Mouse (Mus musculus) thymus, postnatal 36 days (tissue): ENCODE results near the gene Cldn18.

Experiments
- DNase-seq, 2 experiments: peaks; one replicate each; pipeline ENCODE4 v3.0.0; 2022; ENCODE audit warnings: mixed read lengths in 2 of 2

The Cldn18 gene

DNA sequence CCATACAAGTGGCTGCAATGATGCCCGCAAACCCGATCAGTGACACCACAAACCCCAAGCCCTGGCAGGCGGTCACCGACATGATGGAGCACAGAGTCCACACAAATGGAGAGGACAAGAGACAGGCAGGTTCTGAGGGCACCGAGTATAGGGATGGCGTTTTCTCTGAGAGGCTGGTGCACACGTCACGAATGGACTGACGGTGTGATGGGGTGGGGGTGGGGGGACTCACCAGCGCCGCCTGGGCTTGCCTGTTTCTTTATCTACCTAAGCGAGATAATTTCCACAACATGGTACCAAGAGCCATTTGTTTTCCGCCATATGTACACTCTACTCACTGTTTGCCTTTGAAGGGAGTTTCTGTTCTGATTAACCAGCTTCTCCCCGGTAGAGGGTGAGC lies at the start of gene Cldn18:
Gene Cldn18 (minus strand): TSS at position 134 of the 400 bp plus-strand sequence.
- no peak for DNase-seq

DNA sequence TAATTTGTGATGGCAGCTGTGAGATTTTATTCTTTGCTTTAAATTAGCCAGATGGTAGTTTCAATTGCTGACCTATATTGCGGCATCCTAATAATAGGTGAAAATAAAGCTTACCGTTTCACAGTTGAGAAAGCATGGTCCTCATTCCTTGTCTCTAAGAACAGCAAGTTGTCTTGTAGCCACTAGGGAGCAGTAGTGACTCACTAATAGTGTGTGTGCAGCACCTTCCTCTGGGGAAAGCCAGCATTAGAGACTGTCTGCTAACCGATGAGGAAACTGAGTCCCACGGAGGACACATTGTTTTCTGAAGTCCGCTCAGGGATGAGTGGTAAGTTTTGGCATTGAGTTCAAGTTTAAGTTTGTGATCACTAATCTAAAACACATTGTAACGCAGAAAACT lies 46.5 kb upstream of the Cldn18 start:
- no peak for DNase-seq

DNA sequence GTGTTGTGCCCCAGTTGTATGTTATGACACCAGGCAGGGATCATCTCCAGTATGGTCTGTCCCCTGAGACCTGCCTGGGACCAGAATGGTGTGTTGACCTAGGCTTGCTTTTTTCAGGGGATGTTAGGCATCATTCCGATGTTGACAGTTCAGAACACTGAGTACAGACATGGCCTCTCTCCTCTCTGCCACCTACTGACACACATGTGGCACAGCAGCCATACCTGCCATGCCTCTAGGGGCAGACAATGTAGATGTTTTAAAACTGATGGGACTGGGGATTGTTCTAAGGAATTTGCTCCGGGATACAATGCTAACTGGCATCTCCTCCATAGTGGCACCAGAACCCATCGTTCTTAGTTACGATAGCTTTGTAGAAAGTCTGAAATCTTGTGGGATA lies 33.2 kb upstream of the Cldn18 start:
- DNase-seq: no peak

DNA sequence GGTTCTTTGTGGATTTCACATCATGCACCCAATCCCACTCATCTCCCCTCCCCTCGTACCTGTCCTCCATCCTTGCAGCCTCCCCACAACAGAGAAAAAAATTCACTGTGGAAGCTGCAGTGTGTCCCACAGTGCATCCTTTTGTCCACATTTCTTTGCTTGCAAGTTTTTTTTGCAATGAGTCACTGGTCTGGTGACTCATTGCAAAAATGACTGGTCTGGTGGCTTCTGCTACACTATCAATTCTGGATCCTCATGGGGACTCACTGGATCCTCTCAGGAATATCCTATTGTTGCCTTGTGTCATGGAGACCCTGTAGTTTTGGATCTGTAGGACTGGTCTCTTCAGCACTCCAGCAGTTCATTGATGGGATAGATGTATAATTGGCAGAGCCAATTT lies 31.2 kb upstream of the Cldn18 start:
- no peak for DNase-seq

DNA sequence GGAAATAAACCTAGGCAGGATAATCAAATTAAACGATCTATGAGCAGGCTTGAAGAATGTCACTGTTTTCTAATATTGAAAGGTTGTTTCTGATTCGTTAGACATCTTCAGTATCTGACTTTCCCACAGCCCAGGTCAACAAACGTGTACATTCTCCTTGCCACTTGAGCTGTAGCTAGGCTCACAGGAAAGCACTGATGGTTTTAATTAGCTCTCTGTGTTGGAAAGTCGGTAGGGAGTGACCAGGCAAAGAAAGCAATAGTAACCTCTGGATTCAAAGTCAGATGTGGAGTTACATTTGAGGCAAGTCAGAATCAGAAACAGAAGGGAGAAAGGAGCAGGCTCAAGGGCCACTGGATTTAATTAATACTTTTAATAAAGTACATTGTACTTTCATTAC lies 30.7 kb upstream of the Cldn18 start:
- DNase-seq: no peak

DNA sequence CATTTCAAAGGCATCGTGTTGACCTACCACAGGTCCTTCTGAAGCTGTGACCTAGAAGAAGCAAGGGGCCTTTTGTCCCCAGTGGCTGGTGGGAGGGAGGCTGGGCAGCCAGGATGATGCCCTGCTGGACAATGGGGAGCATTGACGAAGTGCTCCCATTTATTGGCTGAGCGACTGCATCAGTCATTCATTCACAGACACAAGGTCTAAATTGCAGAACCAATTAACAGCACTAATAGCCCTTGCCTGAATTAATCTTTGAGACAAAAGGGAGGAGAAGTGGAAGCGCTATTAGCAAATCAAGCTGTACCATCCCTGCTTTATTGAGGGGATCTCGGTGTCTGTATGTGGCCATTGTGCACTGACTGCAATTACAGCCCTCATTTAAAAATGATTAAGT lies 27.5 kb upstream of the Cldn18 start:
- DNase-seq: no peak

DNA sequence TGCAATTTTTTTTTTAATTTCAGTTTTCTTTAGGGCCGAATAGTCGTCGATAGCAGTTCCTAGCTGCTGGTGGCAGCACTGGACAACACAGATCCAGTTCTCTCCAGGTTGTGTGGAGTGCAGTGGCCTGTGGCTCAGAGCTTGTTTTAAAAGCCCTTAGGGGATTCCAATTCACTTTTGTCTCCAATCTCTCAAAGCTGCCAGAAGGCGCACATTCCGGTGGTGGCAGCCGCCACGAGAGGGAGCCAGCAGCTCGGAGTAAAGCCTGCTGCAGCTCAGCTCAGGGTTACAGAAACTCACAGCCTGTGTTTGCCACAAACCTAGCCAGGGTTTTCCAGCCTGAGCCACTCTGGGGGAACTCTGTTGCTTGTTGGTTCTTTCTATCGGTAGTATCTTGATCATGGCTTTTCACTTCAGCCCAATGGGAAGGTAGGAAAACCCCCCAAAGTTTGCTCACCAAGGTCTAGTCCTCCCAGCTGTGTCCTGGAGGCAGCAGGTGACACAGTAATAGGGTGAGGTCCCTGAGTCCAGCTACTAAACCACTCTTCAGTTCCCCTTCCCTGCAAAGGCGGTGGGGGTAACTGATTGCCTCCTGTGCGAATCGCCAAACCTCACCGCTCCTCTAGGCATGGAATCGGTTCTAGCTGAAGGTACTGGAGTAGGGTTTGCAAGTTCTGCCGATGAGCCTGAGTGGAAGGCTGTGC lies 13.0 kb upstream of the Cldn18 start:
- DNase-seq: no peak

DNA sequence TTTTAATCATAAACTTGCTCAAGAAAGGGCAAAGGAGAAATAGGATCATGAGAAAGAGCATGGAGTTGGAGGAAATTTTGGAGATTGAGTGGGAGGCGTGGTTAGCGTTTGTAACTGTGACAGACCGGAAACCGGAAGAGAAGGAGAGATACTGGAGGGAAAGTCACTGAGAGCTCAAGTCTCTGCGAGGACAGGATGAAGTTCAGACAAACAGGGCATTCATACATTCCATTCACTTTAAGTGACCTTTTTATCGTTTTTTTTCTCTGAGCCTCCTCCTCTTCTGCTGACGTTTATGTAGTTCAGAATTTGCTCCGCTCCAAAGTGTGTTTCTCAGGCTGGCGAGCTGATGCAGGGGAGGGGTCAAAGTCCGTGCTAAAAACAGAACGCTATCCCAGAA lies 10.8 kb upstream of the Cldn18 start:
- no peak for DNase-seq

DNA sequence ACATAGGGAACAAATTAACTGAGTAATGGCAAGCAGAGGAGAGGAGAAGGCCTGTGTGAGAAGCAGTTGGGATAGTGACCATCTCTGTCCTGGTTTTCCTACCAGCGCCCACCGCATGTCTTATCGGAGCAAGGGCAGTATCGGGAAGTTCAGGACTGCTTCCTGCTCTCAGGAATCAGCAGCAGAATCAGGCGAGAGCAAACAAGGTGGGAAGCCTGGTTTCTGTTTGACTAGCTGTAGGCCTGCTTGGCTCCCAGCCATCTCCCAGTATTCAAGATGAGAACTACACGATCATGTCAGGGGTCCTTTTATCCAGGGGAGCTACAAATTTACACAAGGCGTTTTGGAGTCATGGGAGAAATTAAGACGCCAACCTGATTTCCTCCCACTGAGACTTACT lies 8.2 kb upstream of the Cldn18 start:
- DNase-seq: no peak

DNA sequence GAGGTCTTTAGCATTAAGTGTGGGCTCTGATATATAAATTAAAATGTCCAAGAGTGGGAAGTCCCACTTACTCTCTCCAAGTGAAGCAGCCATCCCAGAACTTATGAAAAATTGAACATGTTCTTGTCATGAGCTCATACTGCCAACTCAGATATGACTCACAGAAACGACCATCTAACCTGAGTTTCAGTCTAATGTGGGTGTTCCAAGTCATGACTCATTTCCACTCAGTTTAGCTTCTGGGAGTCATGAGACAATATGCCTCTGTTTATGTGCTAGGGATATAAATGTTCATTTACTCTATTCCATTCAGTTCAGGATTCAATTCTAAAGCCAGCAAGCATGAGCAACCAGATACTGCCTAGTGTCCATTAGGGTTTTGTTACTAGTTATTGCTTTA lies 2.9 kb upstream of the Cldn18 start:
- DNase-seq: no peak

DNA sequence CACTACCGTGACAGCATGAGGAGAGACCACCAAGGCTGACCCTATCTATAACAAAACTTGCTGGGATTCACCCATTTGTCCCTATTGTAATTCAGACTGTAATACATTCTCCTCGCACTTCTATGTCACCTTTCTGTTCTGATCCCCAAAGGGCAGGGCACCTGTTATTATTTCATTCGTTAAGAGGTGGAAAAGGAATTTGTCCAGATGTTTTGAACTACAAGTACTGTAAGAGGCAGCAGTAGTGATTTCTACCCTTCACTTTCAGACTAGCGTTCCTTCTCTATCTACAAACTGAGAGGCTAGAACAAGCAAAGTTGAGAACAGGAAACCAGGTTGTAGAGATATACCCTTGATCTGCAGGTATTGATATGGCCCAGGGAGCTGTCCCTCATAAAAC lies 6.8 kb downstream of the Cldn18 start:
- DNase-seq: no peak

DNA sequence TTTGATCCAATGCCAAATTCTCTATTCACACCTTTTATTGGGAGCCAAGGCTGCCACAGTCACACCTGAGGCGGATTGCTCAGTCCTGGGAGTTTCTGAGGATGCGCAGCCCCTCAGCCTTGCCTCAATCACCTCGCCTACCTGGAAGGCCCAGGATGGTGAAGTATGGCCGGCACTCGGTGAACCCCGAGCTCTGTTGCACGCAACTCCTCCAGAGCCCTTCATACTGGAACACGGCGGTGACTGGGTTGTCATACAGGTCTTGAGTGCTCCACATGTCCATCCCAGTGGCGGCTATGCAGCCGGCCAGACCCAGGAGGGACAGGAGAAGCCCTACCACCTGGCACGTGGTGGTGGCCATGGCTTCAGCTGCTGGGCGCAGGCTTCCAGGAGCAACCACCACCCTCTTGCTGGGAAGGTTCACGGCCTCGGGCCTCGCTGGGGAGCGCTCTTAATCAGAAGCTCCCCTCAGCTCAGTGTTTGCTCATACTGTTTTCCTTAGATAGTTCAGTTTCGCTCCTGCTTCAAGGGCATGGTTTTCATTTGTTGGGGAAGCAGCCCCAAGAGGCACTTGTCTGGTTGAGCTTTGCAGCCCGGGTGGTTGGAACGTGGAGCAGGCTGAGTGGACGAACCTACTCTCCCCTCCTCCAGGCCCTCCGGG lies 7.3 kb downstream of the Cldn18 start:
- DNase-seq: no peak

DNA sequence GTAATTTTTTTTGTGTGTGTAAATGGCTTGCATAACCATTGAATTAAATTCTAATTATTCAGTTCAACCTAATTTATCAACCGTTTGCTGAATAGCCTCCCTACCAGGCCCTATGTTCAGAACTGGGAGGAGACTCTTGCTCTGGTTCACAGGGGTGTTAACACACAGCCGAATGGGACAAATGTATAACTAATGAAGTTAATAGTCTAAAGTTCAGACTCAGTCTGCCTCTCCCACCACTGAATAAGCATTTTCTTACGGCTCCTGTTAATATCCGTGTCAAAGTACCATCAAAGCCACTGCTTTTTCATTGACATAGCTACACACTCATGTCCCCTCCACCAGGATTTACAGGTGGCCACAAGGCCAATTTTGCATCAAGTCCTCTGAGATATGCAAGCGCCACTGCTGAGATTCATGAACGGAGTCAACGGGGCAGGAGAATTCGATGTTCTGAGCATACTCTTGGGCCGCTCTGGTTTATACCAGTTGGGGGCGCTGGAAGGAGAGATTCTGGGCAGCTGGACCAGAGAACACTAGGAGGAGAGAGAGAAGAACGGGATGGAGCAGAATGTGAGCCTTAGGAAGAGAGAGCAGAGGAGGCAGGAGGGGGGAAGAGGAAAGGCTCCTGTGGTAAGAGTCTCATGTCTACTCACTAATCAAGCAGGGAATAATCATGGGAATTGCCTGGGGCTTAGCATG lies 9.5 kb downstream of the Cldn18 start:
- DNase-seq: no peak

DNA sequence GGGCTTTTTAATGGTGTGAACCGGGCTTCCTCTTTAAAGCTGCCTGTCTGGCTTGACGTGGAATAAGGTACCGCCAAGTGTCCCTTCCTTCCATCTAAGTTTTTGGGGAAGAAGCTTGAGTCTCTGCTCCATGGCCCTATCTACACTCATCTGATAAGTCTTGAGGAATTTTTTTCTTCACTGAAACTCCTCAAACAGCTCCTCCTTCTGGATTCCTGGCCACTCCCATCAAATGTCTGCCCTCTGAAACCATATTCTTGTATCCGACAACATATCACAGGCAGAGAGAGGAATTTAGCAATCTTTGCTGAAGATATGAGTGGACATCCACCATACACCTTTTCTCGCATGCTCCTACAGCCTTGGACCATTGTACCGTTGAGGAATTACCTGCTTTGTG lies 10.8 kb downstream of the Cldn18 start:
- no peak for DNase-seq

DNA sequence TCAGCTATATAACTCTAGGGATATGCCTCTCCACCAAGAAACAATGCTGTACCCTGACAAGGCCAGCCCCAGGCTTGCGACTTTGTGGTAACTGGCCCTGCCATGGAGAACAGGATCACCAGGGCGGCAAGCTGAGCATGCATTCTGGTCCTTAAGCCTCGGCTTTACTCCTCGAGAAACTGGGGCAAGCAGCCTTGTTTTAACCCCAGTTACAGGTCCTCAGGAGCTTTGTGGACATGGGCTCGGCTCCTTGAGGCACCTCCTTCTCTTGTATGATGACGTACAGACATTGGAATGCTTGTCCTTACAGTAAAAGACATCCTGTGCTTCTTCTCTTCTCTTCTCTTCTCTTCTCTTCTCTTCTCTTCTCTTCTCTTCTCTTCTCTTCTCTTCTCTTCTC lies 13.4 kb downstream of the Cldn18 start:
- DNase-seq: no peak

DNA sequence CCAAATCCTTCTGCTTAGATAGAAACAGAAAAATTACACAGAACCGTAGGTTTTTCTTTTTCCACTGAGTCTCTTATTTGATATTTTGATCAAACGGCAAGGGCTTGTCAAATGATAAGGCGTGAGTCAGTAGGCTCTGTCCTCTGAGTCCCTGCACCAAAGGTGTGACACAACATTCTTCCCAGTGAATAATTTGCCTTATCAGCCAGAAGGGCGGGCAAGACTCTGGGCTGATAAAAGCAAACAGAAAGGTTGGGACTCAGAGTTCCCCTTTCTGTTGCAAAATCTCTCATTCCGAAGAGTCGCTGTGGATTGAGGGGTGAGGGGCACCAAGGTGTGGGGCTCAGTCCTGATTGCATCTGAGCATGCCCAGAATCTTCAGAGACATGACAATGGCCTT lies 14.9 kb downstream of the Cldn18 start:
- DNase-seq: no peak

DNA sequence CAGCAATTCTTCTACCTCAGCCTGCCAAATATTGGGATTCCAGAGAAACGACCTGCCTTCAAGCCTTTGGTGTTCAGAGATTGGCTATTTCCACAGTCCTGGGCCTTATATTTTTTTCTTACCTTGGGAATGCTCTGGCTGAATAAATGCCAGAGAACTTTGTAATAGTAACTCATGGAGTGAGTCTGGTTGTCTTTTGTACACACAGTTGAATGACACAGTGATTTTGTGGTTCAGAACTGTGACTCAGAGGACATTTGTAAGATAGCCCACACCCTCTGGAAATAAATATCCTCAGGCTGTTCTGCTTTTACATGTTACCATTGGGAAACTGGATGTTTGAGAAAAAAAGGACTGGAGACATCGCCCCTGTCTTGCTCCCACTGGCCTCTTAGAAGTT lies 15.9 kb downstream of the Cldn18 start:
- DNase-seq: no peak

DNA sequence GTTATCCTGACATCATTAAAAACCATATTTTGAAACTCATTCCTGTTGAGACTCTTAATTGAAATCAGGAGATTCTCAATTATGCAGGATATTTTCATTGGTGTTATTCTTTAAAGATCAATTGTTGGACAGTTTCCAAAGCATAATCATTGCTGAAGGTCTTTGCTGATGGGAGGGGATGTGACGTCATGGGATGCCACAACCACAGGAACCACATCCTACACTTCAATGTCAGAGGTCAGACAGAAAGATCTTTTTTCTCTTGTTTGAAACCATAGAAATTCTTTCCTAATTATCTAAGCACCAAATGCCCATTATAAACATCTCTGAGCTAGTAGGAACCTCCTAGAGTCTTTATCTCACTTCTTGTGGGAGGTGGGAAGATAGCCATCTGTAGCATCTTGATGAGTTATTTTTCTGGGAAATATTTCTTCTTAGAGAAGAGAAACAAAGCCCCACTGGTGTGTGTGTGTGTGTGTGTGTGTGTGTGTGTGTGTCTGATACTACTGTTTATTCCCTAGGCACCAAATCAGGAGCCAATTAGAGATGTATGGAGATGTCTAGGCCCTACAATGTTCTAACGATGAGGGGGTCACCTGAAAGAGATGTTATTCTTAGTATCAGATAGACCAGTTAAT lies 17.2 kb downstream of the Cldn18 start:
- no peak for DNase-seq

DNA sequence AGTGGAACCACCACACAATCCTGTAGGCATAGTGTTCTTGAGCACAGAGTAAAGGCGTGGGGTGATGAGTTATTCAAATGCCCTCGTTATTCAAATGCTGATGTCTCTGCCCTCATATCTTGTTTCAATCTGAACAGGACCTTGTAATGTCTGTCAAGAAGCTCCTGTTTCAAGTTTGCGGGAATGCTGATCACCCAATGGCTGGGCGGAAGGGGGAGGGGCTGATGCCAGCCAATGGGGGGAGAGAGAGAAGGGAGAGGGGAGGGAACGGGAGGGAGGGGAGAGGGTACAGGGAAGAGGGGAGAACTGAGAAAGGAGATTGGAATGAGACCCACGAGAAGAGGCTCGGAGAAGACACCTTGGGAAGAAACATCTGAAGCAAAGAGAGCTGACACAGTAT lies 22.1 kb downstream of the Cldn18 start:
- DNase-seq: no peak

DNA sequence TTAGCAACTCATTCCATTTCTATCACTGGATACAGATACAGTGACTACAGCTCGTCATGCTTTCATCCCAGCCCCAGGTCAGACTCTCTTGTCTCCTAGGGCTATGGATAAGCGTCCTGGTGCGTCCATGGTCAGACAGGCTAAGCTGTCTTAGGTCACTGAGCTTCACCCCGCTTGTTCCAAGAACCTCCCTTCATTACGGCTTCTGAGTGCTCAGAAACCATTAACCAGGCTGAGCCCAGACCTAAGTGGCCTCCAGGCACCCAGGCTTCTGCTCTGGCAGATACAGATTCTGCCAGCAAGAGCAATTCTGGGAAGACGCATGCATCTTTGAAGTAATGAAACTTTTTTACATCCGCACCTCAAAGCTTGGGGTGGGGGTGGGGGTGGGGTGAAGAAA lies 26.7 kb downstream of the Cldn18 start:
- no peak for DNase-seq

DNA sequence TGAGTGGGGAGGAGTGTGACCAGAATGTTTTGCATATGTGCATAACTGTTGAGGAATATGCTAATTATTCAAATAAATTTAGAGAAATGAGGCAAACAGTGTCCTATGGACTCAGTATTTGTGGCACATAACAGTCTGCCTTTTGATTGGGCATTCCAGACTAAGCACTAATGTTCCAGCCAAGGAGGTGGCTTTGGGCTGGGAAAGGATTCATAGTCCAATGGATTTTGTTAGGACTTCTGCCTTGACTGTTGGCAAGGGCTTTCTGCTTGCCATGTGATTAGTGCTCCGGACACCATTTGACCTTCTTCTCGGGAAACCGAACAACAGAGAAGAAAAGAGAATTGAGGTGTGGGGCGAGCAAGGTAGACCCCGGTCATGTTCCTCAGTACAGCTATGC lies 27.3 kb downstream of the Cldn18 start:
- no peak for DNase-seq

DNA sequence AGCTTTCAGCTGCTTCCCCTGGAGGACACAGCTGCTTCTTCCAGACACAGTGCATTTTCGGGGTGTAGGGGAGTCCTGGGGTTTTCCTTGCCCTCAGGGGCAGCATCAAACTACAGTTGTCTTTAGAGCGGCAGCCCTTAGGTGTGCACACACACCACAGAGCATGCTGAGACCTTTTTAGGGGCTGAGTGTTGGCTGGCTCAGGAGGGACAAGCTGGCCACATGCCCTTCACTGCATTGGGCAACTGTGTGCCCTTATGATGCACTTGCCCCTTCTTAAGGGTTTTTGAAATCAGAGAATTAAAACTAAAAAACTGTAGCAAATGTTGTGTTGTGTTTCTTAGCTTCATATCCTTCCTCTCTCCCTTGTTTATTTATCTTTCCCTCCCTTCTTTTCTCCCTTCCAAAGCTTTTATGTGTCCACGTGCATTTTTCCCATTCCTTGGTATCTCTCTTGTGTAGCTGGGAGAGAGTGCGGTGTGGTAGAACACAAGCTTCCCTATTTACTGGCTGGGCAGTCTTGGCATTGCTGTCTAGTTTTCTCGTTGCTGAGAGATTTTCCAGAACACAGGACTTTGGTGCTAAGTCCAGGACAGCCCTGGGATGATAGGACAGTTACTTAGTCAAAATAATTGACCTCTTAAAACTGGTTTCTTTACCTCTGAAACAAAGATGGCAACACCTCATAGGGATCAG lies 31.4 kb downstream of the Cldn18 start:
- no peak for DNase-seq

DNA sequence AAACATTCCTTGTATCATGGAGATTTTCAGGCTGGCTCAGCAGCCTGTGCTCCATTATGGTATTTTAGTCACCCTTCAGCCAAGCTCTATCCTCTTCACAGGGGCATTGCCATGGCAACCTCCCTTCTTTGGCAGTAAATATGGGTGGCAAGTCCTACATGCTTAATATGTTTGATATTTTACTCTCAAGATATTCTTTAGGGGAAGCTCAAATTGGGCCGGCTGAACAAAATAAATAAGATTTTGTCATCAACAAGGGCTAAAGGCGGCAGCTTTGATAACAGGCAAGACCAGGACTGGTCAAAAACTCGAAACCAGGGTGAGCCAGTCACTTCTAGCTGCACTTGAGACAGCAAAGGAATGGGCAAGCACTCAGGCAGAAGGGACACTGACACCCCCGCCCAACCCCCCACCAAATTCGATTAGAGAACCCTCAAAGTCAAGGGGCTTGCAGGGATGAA lies 32.0 kb downstream of the Cldn18 start:
- DNase-seq: no peak
